Mouse (Mus musculus) C2C12 (cell line): ENCODE results near the gene Galns. TPM values are rescaled to one million over a fixed set of nuclear protein-coding genes. Genes with fewer than 3 reads are reported as not detected.
A peak's percentile ranks its signal among the peaks of the same experiment; 100 is the strongest.

Source experiments
- H3K27me3 ChIP-seq: one replicate; pipeline ENCODE4 v1.6.1; 2011; ENCODE audit not compliant: control insufficient read depth, insufficient read depth, insufficient read length
- H3K36me3 ChIP-seq: one replicate; pipeline ENCODE4 v1.6.1; 2011; ENCODE audit not compliant: control insufficient read depth, insufficient read depth
- H3K4me3 ChIP-seq: one replicate; pipeline ENCODE4 v1.5.1; 2011; ENCODE audit warnings: mild to moderate bottlenecking, control low read depth; ENCODE audit not compliant: poor library complexity, insufficient read depth, severe bottlenecking
- H3K79me2 ChIP-seq: one replicate; pipeline ENCODE4 v1.6.1; 2011; ENCODE audit not compliant: control insufficient read depth, insufficient read depth
- H3K79me3 ChIP-seq: one replicate; pipeline ENCODE4 v1.6.1; 2011; ENCODE audit warnings: low read depth, control low read depth
- H3ac ChIP-seq: one replicate; pipeline ENCODE3; 2011; ENCODE audit warnings: low read depth; ENCODE audit not compliant: control insufficient read depth, insufficient read length
- CEBPB ChIP-seq: IDR thresholded peaks from one replicate; pipeline ENCODE4 v1.6.1; 2011; ENCODE audit warnings: low read depth, mild to moderate bottlenecking, control low read depth, moderate library complexity
- CTCF ChIP-seq: IDR thresholded peaks from one replicate; pipeline ENCODE4 v1.5.1; 2011; ENCODE audit not compliant: control insufficient read depth, insufficient read depth, insufficient read length
- FOSL1 ChIP-seq: IDR thresholded peaks from one replicate; pipeline ENCODE4 v1.8.0; 2011; ENCODE audit warnings: mild to moderate bottlenecking, low read length; ENCODE audit not compliant: poor library complexity, insufficient read depth, severe bottlenecking
- MAX ChIP-seq: IDR thresholded peaks from one replicate; pipeline ENCODE4 v1.6.1; 2011; ENCODE audit warnings: mild to moderate bottlenecking, control low read depth
- MYOD1 ChIP-seq: IDR thresholded peaks from one replicate; pipeline ENCODE4 v1.6.1; 2011; ENCODE audit warnings: low read depth; ENCODE audit not compliant: control insufficient read depth, insufficient read length
- MYOG ChIP-seq: IDR thresholded peaks from one replicate; pipeline ENCODE4 v1.6.1; 2011; ENCODE audit not compliant: control insufficient read depth, insufficient read length; ENCODE audit errors: extremely low read depth
- USF1 ChIP-seq: IDR thresholded peaks from one replicate; pipeline ENCODE4 v1.6.1; 2011; ENCODE audit warnings: low read depth, mild to moderate bottlenecking, control low read depth, moderate library complexity
- polyA plus RNA-seq: library from polyadenylated mRNA; unstranded; fragments of >200 nt; fragmentation: generic; extraction: Trizol; gene quantifications from one replicate; pipeline ENCODE4 v1.2.1, GENCODE M21; 2012; ENCODE audit warnings: missing spikeins

Galns gene
- polyA plus RNA-seq, 1 experiment: 9.8 TPM

- TF ChIP-seq MYOD1: no peak
- no peak for TF ChIP-seq FOSL1
- TF ChIP-seq CTCF: no peak
- TF ChIP-seq MYOG: no peak
- TF ChIP-seq CEBPB: no peak
- no peak for TF ChIP-seq MAX
- no peak for TF ChIP-seq USF1
- no peak overlapping the region for H3ac ChIP-seq
- H3K27me3 ChIP-seq: no peaks in the 10 kb centered on the region
- H3K79me2 ChIP-seq: no peaks in the 10 kb centered on the region
- no peaks in the 10 kb centered on the region for H3K36me3 ChIP-seq
- no peaks in the 10 kb centered on the region for H3K79me3 ChIP-seq
- H3K4me3 ChIP-seq: no peak overlapping the region
Measured at GRCm38 (mm10) chr8:122586749-122587148, 24.5 kb downstream of the Galns start.

- Histone ChIP-seq H3K36me3 (no peaks in the 10 kb centered on the region), H3K79me3 (no peaks in the 10 kb centered on the region), H3K79me2 (no peaks in the 10 kb centered on the region), H3K4me3 (no peak overlapping the region), H3K27me3 (no peaks in the 10 kb centered on the region), H3ac (no peak overlapping the region)
- TF ChIP-seq MAX (no peak), MYOD1 (no peak), CEBPB (no peak), MYOG (no peak), CTCF (no peak), FOSL1 (no peak), USF1 (no peak)
Measured at GRCm38 (mm10) chr8:122586171-122586570, 25.1 kb downstream of the Galns start.

- Histone ChIP-seq H3K36me3 (no peaks in the 10 kb centered on the region), H3ac (peak overlapping the region; percentile 2), H3K27me3 (no peaks in the 10 kb centered on the region), H3K79me2 (no peaks in the 10 kb centered on the region), H3K79me3 (no peaks in the 10 kb centered on the region), H3K4me3 (no peak overlapping the region)
- TF ChIP-seq USF1: peak; percentile 91
- TF ChIP-seq FOSL1: no peak
- peak; percentile 93 for TF ChIP-seq MAX
Measured at GRCm38 (mm10) chr8:122585411-122585891, 25.8 kb downstream of the Galns start.

- Histone ChIP-seq H3ac (peak overlapping the region; percentile 66), H3K79me3 (no peaks in the 10 kb centered on the region), H3K36me3 (no peaks in the 10 kb centered on the region), H3K79me2 (no peaks in the 10 kb centered on the region), H3K4me3 (no peak overlapping the region), H3K27me3 (no peaks in the 10 kb centered on the region)
- no peak for TF ChIP-seq CEBPB
- peak; percentile 49 for TF ChIP-seq MYOD1
Measured at GRCm38 (mm10) chr8:122584981-122585380, 26.3 kb downstream of the Galns start.

GRCm38 (mm10) chr8:122580926-122581325, 30.3 kb downstream of the Galns start:
- Histone ChIP-seq H3K79me2 (peaks cover 7% of the 10 kb centered on the region), H3K27me3 (no peaks in the 10 kb centered on the region), H3ac (no peak overlapping the region), H3K4me3 (no peak overlapping the region), H3K79me3 (peaks cover 4% of the 10 kb centered on the region), H3K36me3 (no peaks in the 10 kb centered on the region)
- TF ChIP-seq USF1: no peak
- TF ChIP-seq CTCF: no peak
- TF ChIP-seq CEBPB: no peak
- no peak for TF ChIP-seq MAX
- no peak for TF ChIP-seq MYOG
- TF ChIP-seq FOSL1: no peak
- TF ChIP-seq MYOD1: no peak

GRCm38 (mm10) chr8:122579196-122579595, 32.1 kb downstream of the Galns start:
- H3K79me3 ChIP-seq: peaks cover 12% of the 10 kb centered on the region
- H3K36me3 ChIP-seq: peaks cover 13% of the 10 kb centered on the region
- H3K4me3 ChIP-seq: no peak overlapping the region
- H3K27me3 ChIP-seq: no peaks in the 10 kb centered on the region
- peaks cover 24% of the 10 kb centered on the region for H3K79me2 ChIP-seq
- TF ChIP-seq CTCF (no peak), FOSL1 (no peak), MYOG (no peak), CEBPB (no peak), USF1 (no peak)
- H3ac ChIP-seq: no peak overlapping the region
